Mouse (Mus musculus) ES-Bruce4 (cell line): Measurements from ENCODE around the gene Morn1.

ENCODE experiments used
- CTCF ChIP-seq: IDR thresholded peaks from one replicate; pipeline ENCODE4 v1.8.1; 2011; ENCODE audit warnings: low read depth, low read length
- EP300 ChIP-seq: IDR thresholded peaks from 2 replicates; pipeline ENCODE4 v1.6.1; 2011; ENCODE audit warnings: low read depth, low read length; ENCODE audit not compliant: insufficient read depth

GRCm38 (mm10) chr4:155140795-155141265 is 54.5 kb downstream of the Morn1 start:
- TF ChIP-seq CTCF (no peak), EP300 (no peak)
